Mouse (Mus musculus) heart, postnatal 14 days (tissue): ENCODE measurements at regions not wholly inside any gene's neighbourhood (a gene's known extent, or its start where the extent isn't known, plus 50 kb on each side); places are given as distances from the start of the nearest gene placed in this dataset.

Experiments
- DNase-seq, 2 experiments: peaks; one replicate each; pipeline ENCODE4 v3.0.0; 2021 to 2022
- intact Hi-C: fragments of 180-260 bp; cut with DNase I; formaldehyde crosslinking; loops from one replicate; pipeline ENCODE4 v1.15.1; 2025

- DNase-seq, result no peak
- intact Hi-C loops, result no loop called here
Observed at GRCm38 (mm10) chr16:8117543-8118167, 307.3 kb downstream of the Tmem114 start.

GRCm38 (mm10) chr16:8111329-8112116 lies 313.4 kb downstream of the Tmem114 start:
- DNase-seq, result no peak
- intact Hi-C loops, result no loop called here

- intact Hi-C loops, result no loop called here
- peak; percentile 64 to 66 for DNase-seq
Observed at GRCm38 (mm10) chr16:8108141-8109122, 316.5 kb downstream of the Tmem114 start.

- no peak for DNase-seq
- intact Hi-C loops, result no loop called here
Observed at GRCm38 (mm10) chr16:8079024-8079423, 345.9 kb downstream of the Tmem114 start.

- intact Hi-C loops, result no loop called here
- peak in 1 of 2 experiments; percentile 5 for DNase-seq
Observed at GRCm38 (mm10) chr16:8078461-8078860, 346.5 kb downstream of the Tmem114 start.

- intact Hi-C loops, result no loop called here
- no peak for DNase-seq
Observed at GRCm38 (mm10) chr16:8074729-8075128, 350.2 kb downstream of the Tmem114 start.

GRCm38 (mm10) chr16:8053936-8054335 lies 371.0 kb downstream of the Tmem114 start:
- no peak for DNase-seq
- intact Hi-C loops, result no loop called here

- intact Hi-C loops, result no loop called here
- DNase-seq, result no peak
Observed at GRCm38 (mm10) chr16:8008966-8009365, 416.0 kb downstream of the Tmem114 start.

GRCm38 (mm10) chr16:8006631-8007030 lies 418.3 kb downstream of the Tmem114 start:
- intact Hi-C loops, result no loop called here
- DNase-seq, result no peak

GRCm38 (mm10) chr16:8002339-8003089 lies 422.4 kb downstream of the Tmem114 start:
- intact Hi-C loops, result no loop called here
- no peak for DNase-seq

- DNase-seq, result no peak
- intact Hi-C loops, result no loop called here
Observed at GRCm38 (mm10) chr16:7982816-7983215, 442.1 kb downstream of the Tmem114 start.

GRCm38 (mm10) chr16:7978466-7978865 lies 446.5 kb downstream of the Tmem114 start:
- no peak for DNase-seq
- intact Hi-C loops, result no loop called here

GRCm38 (mm10) chr16:7951616-7952015 lies 473.3 kb downstream of the Tmem114 start:
- no peak for DNase-seq
- intact Hi-C loops, result no loop called here

- intact Hi-C loops, result no loop called here
Observed at GRCm38 (mm10) chr16:7942333-7942732, 482.6 kb downstream of the Tmem114 start.

GRCm38 (mm10) chr16:7937167-7937566 lies 487.8 kb downstream of the Tmem114 start:
- intact Hi-C loops, result no loop called here
- no peak for DNase-seq

More at GRCm38 (mm10) chr16:7942333-7942732, 482.6 kb downstream of the Tmem114 start:
- DNase-seq, result no peak

- DNase-seq, result peak in 1 of 2 experiments; percentile 11
- intact Hi-C loops, result loop anchor here (5.0 kb wide), 1 partner anchor 1095 kb away; no protein-coding TSS in a partner anchor
Observed at GRCm38 (mm10) chr16:7932322-7932721, 492.6 kb downstream of the Tmem114 start.

- DNase-seq, result no peak
- intact Hi-C loops, result loop anchor here (5.0 kb wide), 1 partner anchor 1094 kb away; no protein-coding TSS in a partner anchor
Observed at GRCm38 (mm10) chr16:7931676-7932075, 493.3 kb downstream of the Tmem114 start.

- intact Hi-C loops, result no loop called here
- no peak for DNase-seq
Observed at GRCm38 (mm10) chr16:7929112-7929511, 495.8 kb downstream of the Tmem114 start.

- DNase-seq, result no peak
- intact Hi-C loops, result no loop called here
Observed at GRCm38 (mm10) chr16:7928391-7928935, 496.5 kb downstream of the Tmem114 start.

GRCm38 (mm10) chr16:7927756-7928155 lies 497.2 kb downstream of the Tmem114 start:
- DNase-seq, result peak; percentile 3 to 7
- intact Hi-C loops, result no loop called here
